Mouse (Mus musculus): Measurements from ENCODE around the gene Acap1. TPM values are rescaled to one million over a fixed set of nuclear protein-coding genes. Genes with fewer than 3 reads are reported as not detected.

Gene Acap1
- total RNA-seq, 1 experiment = 9.6 TPM

GRCm38 (mm10) chr11:69936156-69936555, 40.8 kb upstream of the Acap1 start:
- Histone ChIP-seq H3K36me3 (ENCODE audit: control insufficient read depth, insufficient read depth, low read length, poor library complexity, severe bottlenecking) (no peaks in the 10 kb centered on the region), H3K27ac (ENCODE audit: insufficient read depth, low read depth, low read length, poor library complexity, severe bottlenecking) (no peak overlapping the region), H3K4me1 (ENCODE audit: control insufficient read depth in 2 of 2, insufficient read depth in 2 of 2, low read length in 2 of 2, poor library complexity in 1 of 2) (peaks cover 0 to 24% of the 10 kb centered on the region in 2 experiments; a peak in 2 of 4 replicates), H3K9ac (ENCODE audit: insufficient read depth, low read depth, low read length, poor library complexity, severe bottlenecking) (peak overlapping the region; percentile 77), H3K4me3 (ENCODE audit: insufficient read depth in 1 of 2, low read depth in 1 of 2, low read length in 2 of 2, poor library complexity in 1 of 2, severe bottlenecking in 1 of 2) (peak overlapping the region; percentile 59 to 82), H3K9me3 (ENCODE audit: control insufficient read depth, insufficient read depth, low read depth, low read length) (no peaks in the 10 kb centered on the region)
- TF ChIP-seq CHD2 (IDR thresholded peaks at IDR 0.05; ENCODE audit: low read depth, low read length) (no peak), ZNF384 (IDR thresholded peaks at IDR 0.05; ENCODE audit: low read depth, low read length) (no peak), MAFK (IDR thresholded peaks at IDR 0.05; ENCODE audit: insufficient read depth, low read depth, low read length) (no peak), ZC3H11A (IDR thresholded peaks at IDR 0.05; ENCODE audit: borderline replicate concordance, low read depth, low read length) (no peak), HCFC1 (IDR thresholded peaks at IDR 0.05; ENCODE audit: borderline replicate concordance, insufficient read depth, low read length) (no peak)
- in situ Hi-C loops (cut with MboI; ENCODE audit: low sequenced_read_pairs in 2 of 2, unreplicated experiment in 2 of 2) = loop anchor here in 1 of 2 experiments (10.0 kb wide), 1 partner anchor 279 kb away; the partner anchor contains the start of gene Slc16a11
- DNase-seq (ENCODE audit: low read depth, low spot score) = no peak

GRCm38 (mm10) chr11:69935137-69935879, 40.0 kb upstream of the Acap1 start, which contains the start of gene Ybx2:
TSS of gene Ybx2 (plus strand) at chr11:69935796.
- peaks cover 0 to 22% of the 10 kb centered on the region in 2 experiments; a peak in 2 of 4 replicates for H3K4me1 ChIP-seq (ENCODE audit: control insufficient read depth in 2 of 2, insufficient read depth in 2 of 2, low read length in 2 of 2, poor library complexity in 1 of 2)
- no peaks in the 10 kb centered on the region for H3K36me3 ChIP-seq (ENCODE audit: control insufficient read depth, insufficient read depth, low read length, poor library complexity, severe bottlenecking)
- in situ Hi-C loops (cut with MboI; ENCODE audit: low sequenced_read_pairs in 2 of 2, unreplicated experiment in 2 of 2) = loop anchor here in 1 of 2 experiments (10.0 kb wide), 1 partner anchor 279 kb away; the partner anchor contains the start of gene Slc16a11
- peak within 1 kb of the TSS; percentile 77 for H3K9ac ChIP-seq (ENCODE audit: insufficient read depth, low read depth, low read length, poor library complexity, severe bottlenecking)
- H3K4me3 ChIP-seq (ENCODE audit: insufficient read depth in 1 of 2, low read depth in 1 of 2, low read length in 2 of 2, poor library complexity in 1 of 2, severe bottlenecking in 1 of 2) = peak within 1 kb of the TSS; percentile 59 to 82
- TF ChIP-seq ZNF384 (IDR thresholded peaks at IDR 0.05; ENCODE audit: low read depth, low read length) (no peak), MAFK (IDR thresholded peaks at IDR 0.05; ENCODE audit: insufficient read depth, low read depth, low read length) (no peak), HCFC1 (IDR thresholded peaks at IDR 0.05; ENCODE audit: borderline replicate concordance, insufficient read depth, low read length) (no peak), ZC3H11A (IDR thresholded peaks at IDR 0.05; ENCODE audit: borderline replicate concordance, low read depth, low read length) (no peak), CHD2 (IDR thresholded peaks at IDR 0.05; ENCODE audit: low read depth, low read length) (no peak)
- no peaks in the 10 kb centered on the region for H3K9me3 ChIP-seq (ENCODE audit: control insufficient read depth, insufficient read depth, low read depth, low read length)
- H3K27ac ChIP-seq (ENCODE audit: insufficient read depth, low read depth, low read length, poor library complexity, severe bottlenecking) = peak within 1 kb of the TSS; percentile 54; the same call in 1 of the 2 replicates
- DNase-seq (ENCODE audit: low read depth, low spot score) = peak; percentile 93

GRCm38 (mm10) chr11:69934681-69935080, 39.3 kb upstream of the Acap1 start:
- Histone ChIP-seq H3K4me3 (ENCODE audit: insufficient read depth in 1 of 2, low read depth in 1 of 2, low read length in 2 of 2, poor library complexity in 1 of 2, severe bottlenecking in 1 of 2) (peak overlapping the region in 1 of 2 experiments; percentile 43; a peak in 2 of 4 replicates), H3K36me3 (ENCODE audit: control insufficient read depth, insufficient read depth, low read length, poor library complexity, severe bottlenecking) (no peaks in the 10 kb centered on the region), H3K9ac (ENCODE audit: insufficient read depth, low read depth, low read length, poor library complexity, severe bottlenecking) (no peak overlapping the region), H3K9me3 (ENCODE audit: control insufficient read depth, insufficient read depth, low read depth, low read length) (no peaks in the 10 kb centered on the region), H3K4me1 (ENCODE audit: control insufficient read depth in 2 of 2, insufficient read depth in 2 of 2, low read length in 2 of 2, poor library complexity in 1 of 2) (peaks cover 0 to 22% of the 10 kb centered on the region in 2 experiments; a peak in 2 of 4 replicates), H3K27ac (ENCODE audit: insufficient read depth, low read depth, low read length, poor library complexity, severe bottlenecking) (no peak overlapping the region)
- in situ Hi-C loops (cut with MboI; ENCODE audit: low sequenced_read_pairs in 2 of 2, unreplicated experiment in 2 of 2) = loop anchor here in 1 of 2 experiments (10.0 kb wide), 1 partner anchor 280 kb away; the partner anchor contains the start of gene Slc16a11
- TF ChIP-seq HCFC1 (IDR thresholded peaks at IDR 0.05; ENCODE audit: borderline replicate concordance, insufficient read depth, low read length) (no peak), CHD2 (IDR thresholded peaks at IDR 0.05; ENCODE audit: low read depth, low read length) (no peak), ZNF384 (IDR thresholded peaks at IDR 0.05; ENCODE audit: low read depth, low read length) (no peak), ZC3H11A (IDR thresholded peaks at IDR 0.05; ENCODE audit: borderline replicate concordance, low read depth, low read length) (no peak), MAFK (IDR thresholded peaks at IDR 0.05; ENCODE audit: insufficient read depth, low read depth, low read length) (no peak)
- no peak for DNase-seq (ENCODE audit: low read depth, low spot score)

- peak; percentile 91 for DNase-seq (ENCODE audit: low read depth, low spot score)
- Histone ChIP-seq H3K27ac (ENCODE audit: insufficient read depth, low read depth, low read length, poor library complexity, severe bottlenecking) (no peak overlapping the region), H3K4me3 (ENCODE audit: insufficient read depth in 1 of 2, low read depth in 1 of 2, low read length in 2 of 2, poor library complexity in 1 of 2, severe bottlenecking in 1 of 2) (peak overlapping the region in 1 of 2 experiments; percentile 43; a peak in 3 of 4 replicates), H3K9ac (ENCODE audit: insufficient read depth, low read depth, low read length, poor library complexity, severe bottlenecking) (peak overlapping the region; percentile 44; the same call in 1 of the 2 replicates), H3K4me1 (ENCODE audit: control insufficient read depth in 2 of 2, insufficient read depth in 2 of 2, low read length in 2 of 2, poor library complexity in 1 of 2) (peaks cover 0 to 21% of the 10 kb centered on the region in 2 experiments; a peak in 2 of 4 replicates), H3K36me3 (ENCODE audit: control insufficient read depth, insufficient read depth, low read length, poor library complexity, severe bottlenecking) (no peaks in the 10 kb centered on the region), H3K9me3 (ENCODE audit: control insufficient read depth, insufficient read depth, low read depth, low read length) (no peaks in the 10 kb centered on the region)
- TF ChIP-seq CHD2 (IDR thresholded peaks at IDR 0.05; ENCODE audit: low read depth, low read length) (no peak), ZNF384 (IDR thresholded peaks at IDR 0.05; ENCODE audit: low read depth, low read length) (no peak), HCFC1 (IDR thresholded peaks at IDR 0.05; ENCODE audit: borderline replicate concordance, insufficient read depth, low read length) (0 out of 2 replicates have a peak, but pooled peaks have one; percentile 36), MAFK (IDR thresholded peaks at IDR 0.05; ENCODE audit: insufficient read depth, low read depth, low read length) (no peak), ZC3H11A (IDR thresholded peaks at IDR 0.05; ENCODE audit: borderline replicate concordance, low read depth, low read length) (peak; percentile 87)
- in situ Hi-C loops (cut with MboI; ENCODE audit: low sequenced_read_pairs in 2 of 2, unreplicated experiment in 2 of 2) = loop anchor here in 1 of 2 experiments (10.0 kb wide), 1 partner anchor 281 kb away; the partner anchor contains the start of gene Slc16a11
These were observed 38.8 kb upstream of the Acap1 start for GRCm38 (mm10) chr11:69934169-69934568.

Data from ES-E14 (cell line).